Mouse (Mus musculus) MN1 (cell line): Measurements from ENCODE around the gene Tmem184a.

Experiments
- DNase-seq: peaks from one replicate; pipeline ENCODE4 v3.0.0-alpha.2; 2016; ENCODE audit warnings: low spot score

The Tmem184a gene

DNA sequence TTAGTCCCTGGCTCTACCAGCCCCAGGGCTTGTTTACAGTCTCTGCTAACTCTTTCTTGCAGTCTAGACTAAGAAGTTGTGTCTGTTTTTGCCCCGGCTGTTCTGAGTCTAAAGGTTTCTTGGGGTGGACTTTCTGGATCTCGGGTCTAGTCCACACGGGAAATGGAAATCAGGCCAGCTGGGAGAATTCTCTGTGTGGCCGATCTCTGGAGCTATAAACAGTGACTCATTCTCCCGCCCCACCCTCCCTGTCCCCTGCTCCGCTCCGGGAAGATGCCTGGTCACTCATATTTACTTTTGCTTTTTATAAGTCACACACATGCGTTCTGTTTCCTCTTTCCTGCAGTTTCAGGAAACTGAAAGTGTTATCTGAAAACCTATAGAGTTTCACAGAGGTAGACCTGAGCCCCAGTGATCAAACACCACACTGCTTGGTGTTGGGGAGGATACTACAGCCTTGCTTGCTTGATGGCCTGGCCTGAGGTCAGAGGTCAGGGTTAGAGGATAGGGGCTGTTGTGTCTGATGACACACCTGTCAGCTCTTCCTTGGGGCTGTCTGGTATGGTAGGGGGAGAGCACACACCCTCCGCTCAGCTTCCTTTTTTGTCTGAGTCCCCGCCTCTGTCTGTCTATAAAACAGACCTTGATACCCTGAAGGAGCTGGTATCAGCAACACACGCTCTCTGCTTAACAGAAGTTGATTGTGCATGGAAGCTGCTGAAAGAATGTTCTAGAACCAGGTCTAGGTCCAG, 26.2 kb downstream of the Tmem184a start:
- DNase-seq, result peak; percentile 51

DNA sequence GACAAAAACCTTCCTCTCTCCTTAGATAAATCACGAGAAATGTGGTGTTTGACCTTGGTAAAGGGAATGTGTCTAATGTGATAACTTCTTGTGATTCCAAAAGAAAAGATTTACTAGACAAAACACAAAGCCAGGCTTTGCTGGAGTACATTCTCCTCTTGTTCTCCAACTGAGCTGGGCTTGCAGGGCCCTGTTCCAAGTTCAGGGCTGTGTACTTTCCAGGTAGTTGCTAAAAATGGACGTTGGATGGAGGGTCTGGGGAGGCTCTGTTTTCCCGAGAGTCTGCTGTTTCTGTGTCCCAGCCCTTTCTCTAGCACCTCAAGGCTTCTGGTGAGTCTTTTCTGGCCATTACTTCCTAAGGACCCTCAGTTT, 26.8 kb downstream of the Tmem184a start:
- no peak for DNase-seq

DNA sequence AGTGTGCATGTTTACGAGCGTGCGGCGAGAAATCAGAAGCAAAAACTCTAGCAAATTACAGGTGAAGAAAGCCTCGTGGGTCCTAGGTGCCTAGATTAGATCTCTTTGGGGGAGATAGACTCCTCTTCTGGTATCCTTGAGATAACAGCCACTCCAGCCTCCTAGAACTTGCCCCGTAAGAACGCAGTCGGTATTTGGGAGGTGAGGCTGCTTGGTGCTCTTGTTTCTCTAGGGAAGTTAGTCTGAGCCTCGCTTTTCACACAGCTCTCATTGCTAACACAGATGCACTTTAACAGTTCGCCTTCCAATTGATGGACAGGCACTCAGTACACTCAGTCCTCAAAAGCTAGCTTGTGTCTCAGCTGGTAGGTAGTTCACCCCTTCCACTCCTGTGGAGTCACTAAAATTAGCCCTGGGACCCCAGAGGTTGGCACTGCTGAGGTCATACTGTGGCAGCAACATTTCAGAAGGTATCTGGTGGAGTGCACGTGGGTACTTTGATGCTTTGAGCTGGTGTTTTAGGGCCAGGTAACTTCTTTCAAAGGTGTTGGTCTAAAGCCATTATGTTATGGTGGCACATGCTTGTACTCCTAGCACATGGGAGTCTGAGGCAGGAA, 27.4 kb downstream of the Tmem184a start:
- DNase-seq, result no peak

- peak; percentile 96 for DNase-seq
Measured at GRCm38 (mm10) chr5:139791227-139792158, 28.2 kb downstream of the Tmem184a start, which contains the start of gene Mafk. TSS of gene Mafk (plus strand) at chr5:139791513.

- no peak for DNase-seq
Measured at GRCm38 (mm10) chr5:139789466-139789865, 30.3 kb downstream of the Tmem184a start.

DNA sequence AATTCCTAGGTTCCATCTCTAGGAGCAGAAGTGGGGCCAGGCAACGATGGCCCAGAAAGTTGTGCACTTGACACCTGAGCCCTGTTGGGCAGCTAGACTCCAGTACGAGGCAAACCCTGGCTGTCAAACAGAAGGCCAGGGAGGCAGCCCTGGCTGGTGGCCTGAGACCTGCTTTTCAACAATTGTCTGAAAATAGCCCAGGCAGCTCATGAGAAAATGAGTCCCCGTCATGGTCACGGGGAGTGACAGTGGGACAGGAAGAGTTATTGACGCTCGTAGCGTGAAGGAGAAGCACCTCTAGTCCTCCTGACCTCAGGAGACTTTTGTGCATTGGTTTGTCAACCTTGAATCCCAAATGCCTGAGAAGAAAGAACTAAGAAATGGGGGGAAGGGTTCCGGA, 38.3 kb downstream of the Tmem184a start:
- DNase-seq, result no peak

GRCm38 (mm10) chr5:139776966-139777365, 42.8 kb downstream of the Tmem184a start:
- DNase-seq, result no peak

- DNase-seq, result peak; percentile 97
Measured at GRCm38 (mm10) chr5:139775216-139775926, 44.3 kb downstream of the Tmem184a start, which contains the start of gene Ints1. TSS of gene Ints1 (minus strand) at chr5:139775674.

GRCm38 (mm10) chr5:139768216-139768615, 51.5 kb downstream of the Tmem184a start:
- no peak for DNase-seq

DNA sequence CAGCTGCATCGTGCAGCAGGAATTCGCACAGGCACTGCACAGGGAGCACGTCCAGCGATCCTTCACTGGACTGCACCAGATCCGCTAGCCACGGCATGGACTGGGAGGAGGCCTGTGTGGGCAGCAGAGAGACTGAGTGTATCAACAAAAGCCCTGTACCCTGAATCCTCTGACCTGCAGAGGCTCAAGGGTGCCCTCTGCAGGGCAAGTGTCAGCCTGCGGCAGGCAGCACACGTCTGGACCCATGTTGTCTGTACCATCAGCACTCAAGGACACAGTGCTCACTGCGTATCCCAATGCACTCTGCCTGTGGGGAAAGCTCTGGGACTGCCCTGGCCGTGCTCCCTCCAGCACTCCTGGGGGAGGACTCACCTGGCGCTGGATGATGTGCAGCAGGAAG, 55.4 kb downstream of the Tmem184a start:
- peak; percentile 53 for DNase-seq

GRCm38 (mm10) chr5:139758096-139758495, 61.6 kb downstream of the Tmem184a start:
- no peak for DNase-seq

GRCm38 (mm10) chr5:139756586-139756985, 63.1 kb downstream of the Tmem184a start:
- DNase-seq, result no peak

- no peak for DNase-seq
Measured at GRCm38 (mm10) chr5:139756135-139756534, 63.6 kb downstream of the Tmem184a start.

DNA sequence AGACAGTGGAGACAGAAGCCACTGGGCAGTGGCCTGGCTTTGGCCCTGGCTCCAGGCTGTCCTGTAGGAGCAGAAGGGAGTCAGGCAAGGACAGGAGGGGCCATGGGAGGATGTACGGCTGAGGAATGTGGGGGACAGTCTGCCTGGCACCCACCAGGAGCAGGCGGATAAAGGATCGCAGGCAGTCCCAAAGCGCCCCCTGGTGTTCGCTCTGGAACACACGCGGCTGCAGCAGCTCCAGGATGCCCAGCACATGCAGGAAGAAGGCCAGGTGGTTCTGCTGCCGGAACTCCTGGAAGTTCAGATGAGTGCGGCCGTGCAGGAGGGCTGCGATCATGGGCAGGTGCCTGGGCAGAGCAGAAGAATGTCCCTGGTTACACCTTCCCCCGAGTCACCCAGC, 65.0 kb downstream of the Tmem184a start:
- DNase-seq, result peak; percentile 53
